Mouse (Mus musculus) naive thymus-derived CD4-positive, alpha-beta T cell, adult 2 months (primary cell): ENCODE data around the gene Ppil6.

ENCODE experiments used
- DNase-seq: peaks from one replicate; pipeline ENCODE4 v3.0.0-alpha.2; 2011; ENCODE audit warnings: low read depth

Ppil6 gene

DNA sequence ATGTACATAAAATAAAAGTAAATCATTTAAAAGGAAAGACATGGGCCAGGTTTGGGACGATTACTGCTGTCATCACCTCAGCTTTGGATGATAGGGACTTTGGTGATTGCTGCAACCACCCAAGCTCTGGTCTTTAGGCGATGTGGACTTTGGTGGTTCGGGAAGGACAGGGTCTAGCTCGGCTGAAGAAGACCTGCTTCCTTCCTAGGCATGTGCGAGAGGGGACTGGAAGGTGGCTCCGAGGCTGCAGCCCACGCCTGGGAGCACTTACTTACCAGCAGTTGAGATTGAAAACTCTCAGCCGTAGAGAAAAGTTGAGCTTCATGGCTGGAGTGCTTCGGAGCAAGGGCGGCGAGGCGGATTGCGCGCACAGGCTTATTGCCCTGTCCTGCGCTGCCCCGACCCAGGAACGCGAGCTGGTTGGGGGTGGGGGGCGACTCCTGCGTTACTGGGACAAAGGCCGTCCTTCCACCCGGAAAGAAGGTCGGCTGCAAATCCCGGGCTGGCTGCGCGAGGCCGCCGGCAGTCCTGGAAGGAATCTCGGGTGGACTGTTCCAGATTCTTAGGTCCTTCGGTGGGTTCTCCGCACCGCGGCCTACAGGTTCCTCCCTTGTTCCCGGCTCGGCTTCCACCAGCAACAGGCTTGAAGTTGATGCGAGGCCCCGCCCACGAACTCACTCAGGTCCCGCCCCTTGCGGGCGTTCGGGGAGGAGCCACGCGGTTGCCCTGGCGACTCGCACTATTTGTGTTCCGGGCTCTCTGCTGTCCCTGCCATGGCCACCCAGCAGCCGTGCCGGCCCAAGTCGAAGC is at the start of gene Ppil6, which contains the start of gene Smpd2:
TSS of gene Ppil6 (plus strand) at position 732 of the 810 bp plus-strand sequence.
TSS of gene Smpd2 (minus strand) at position 662 of the 810 bp plus-strand sequence.
- peak; percentile 95 for DNase-seq

GRCm38 (mm10) chr10:41448216-41448615 is 42.0 kb upstream of the Ppil6 start:
- DNase-seq: no peak

DNA sequence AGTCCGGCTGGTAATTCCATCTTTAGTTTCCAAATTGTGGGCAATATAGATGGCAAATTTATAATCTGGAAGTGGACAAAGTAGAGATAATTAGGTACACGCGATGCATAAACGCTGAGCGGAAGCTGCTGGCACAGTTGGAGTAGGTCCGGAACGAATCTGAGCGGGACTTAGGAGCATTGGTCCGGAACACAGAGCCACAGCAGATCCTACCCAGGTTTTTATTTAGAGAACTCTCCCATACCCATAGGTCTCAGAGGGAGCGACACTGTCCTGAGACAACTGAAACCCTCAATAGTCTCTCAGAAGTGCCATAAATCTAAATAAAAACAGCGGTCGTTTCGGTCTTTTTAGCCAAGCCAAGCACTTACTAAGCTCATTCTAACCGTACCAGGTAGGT is 40.6 kb upstream of the Ppil6 start:
- DNase-seq: no peak

DNA sequence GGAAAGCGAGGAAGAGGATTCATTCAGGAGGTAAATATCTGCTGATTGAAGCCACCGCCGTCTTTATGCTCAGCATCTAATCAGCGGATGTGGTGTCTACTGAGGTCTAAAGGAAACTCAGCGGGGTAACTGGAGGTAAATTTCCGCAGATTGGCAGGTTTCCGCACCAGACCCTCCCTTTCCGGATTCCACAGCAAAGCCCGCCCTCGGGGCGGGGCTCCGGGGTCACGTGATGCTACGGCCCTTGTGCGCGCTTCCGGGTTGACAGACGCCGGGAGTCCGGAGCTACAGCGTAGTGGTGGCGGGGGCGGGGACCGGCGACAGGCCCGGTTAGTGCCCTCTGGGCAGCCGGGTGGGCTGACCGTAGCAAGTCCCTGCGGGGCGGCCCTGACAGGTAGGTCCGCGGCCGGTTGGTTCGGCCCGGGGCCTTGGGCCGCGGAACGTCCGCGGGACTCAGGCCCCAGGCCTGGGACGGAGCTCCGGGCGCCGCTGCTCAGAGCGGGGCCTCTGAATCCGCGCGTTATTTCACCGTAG is 40.0 kb upstream of the Ppil6 start, which contains the start of gene Zbtb24:
TSS of gene Zbtb24 (plus strand) at position 247 of the 534 bp plus-strand sequence.
- DNase-seq: peak; percentile 99

DNA sequence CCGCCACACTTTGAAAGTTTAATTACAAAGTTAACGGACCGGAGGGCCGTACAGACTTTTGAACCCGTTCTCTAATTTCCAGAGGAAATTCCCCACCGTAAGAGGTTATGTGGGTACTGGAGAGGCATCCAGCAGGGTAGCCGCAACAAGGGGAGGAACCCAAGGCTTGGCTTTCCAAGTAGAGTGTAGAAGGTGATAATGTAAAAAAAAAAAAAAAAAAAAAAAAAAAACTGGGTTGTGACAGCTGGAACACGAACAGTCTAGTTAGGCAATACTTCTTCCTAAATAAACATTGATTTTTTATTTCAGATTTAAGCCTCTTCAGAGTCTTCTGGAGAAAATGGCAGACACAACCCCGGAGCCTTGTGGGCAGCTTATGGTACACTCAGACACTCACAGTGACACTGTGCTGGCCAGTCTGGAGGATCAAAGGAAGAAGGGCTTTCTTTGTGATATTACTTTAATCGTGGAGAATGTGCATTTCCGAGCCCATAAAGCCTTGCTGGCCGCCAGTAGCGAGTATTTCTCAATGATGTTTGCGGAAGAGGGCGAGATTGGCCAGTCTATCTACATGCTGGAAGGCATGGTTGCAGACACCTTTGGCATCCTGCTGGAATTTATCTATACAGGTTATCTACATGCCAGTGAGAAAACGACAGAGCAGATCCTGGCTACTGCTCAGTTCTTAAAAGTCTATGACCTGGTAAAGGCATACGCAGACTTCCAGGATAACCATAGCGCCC is 39.3 kb upstream of the Ppil6 start:
- DNase-seq: peak; percentile 18

- no peak for DNase-seq
These were observed 38.6 kb upstream of the Ppil6 start for GRCm38 (mm10) chr10:41451656-41452055.

DNA sequence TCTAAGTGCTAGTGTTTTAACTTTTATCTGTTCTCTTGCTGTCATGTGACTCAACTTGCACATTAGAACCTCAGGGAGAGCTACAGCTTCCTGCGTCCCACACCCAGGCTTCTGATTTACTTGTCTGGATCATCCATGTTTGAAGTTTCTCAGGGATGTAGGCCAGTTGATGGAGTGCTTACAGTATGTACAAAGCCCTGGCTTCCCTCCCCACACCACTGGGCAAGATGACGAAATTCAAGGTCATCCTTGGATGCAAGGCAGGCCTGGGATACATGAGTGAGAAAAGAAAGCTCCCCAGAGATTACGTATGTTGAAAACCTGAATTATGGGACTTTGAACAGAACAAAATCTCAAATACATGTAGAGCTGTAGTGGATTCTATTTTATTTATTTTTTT is 37.4 kb upstream of the Ppil6 start:
- DNase-seq: no peak

DNA sequence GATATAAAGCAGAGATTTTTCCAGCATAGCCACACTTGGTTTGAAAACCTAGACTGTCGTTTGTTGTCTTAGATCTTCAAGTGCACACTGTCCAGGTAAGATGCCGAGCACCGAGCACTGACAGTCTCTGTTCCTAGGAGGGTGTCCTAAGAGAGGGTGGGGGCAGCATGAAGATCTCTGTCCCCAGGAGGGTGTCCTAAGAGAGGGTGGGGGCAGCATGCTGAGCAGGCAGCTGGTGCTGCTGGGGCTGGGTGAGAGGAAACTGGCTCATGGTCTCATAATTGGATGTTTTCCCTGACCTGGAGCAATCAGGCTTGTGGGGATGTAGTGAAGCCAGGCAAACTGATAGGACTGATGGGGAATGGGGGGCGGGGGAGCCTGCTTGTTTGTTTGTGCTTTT is 30.2 kb upstream of the Ppil6 start:
- DNase-seq: no peak

GRCm38 (mm10) chr10:41460501-41460900 is 29.7 kb upstream of the Ppil6 start:
- no peak for DNase-seq

DNA sequence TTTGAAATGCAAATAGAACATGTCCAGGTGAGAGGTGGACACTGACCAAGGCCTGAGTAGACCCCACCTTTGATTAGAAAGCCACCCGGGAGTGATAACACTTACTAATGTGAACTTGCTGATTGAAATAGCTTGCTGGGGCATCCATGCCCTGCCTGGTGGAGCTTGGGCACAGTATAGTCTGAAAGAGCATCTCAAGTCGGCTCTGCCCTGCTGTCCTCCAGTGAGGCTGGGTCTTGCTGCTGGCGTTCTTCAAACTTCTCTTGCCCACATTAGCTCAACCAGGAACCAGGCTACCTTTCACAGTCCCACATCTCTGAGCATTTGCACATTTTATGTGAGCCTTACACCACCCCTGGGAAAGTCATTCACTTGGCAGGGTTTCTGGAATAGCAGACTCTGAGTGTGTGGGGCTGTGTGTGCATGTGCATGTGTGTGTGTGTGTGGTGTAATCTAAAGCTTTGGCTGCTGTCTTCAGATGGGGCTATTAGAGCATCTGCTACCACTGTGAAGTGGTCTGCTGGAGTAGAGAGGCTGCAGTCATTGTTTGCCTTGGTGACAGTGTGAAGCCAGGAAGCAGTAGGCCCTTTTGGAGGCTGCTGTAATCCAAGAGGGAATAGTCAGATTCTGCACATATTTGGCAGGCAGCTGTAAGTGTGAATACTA is 29.0 kb upstream of the Ppil6 start:
- no peak for DNase-seq

GRCm38 (mm10) chr10:41464401-41464955 is 25.8 kb upstream of the Ppil6 start:
- no peak for DNase-seq

DNA sequence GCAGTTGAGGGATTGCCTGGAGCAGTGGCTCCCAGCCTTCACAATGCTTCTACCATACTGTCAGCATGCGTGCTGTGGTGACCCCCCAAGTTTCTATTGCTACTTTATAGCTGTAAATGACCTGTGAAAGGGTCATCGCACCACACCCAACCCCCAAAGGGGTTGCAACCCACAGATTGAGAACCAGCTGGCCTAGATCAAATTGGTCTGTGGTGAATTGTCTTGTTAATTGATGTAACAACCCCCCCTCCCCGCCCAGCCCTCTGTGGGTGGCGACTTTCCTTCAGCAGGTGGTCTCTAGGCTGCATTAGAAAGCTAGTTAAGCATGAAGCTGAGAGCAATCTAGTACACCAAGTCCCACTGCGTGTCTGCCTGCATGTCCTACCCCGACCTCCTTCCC is 22.9 kb upstream of the Ppil6 start:
- DNase-seq: no peak

- peak; percentile 29 for DNase-seq
These were observed 19.5 kb upstream of the Ppil6 start for GRCm38 (mm10) chr10:41470693-41471092.

DNA sequence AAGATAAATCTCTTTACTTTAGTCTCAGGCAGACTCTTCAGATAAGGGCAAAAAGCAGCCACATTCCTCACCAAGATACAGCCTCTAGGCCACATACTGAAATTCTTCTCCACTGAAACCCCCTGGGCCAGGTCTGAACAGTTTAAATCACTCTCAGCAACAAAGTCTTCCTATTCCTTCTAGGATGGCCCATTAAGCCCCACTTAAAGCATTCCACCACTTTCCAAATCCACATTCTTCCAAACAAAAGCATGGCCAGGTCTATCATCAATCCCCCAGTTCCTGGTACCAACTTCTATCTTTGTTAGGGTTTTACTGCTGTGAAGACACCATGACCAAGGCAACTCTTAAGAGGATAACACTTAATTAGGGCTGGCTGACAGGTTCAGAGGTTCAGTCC is 17.7 kb upstream of the Ppil6 start:
- DNase-seq: no peak

DNA sequence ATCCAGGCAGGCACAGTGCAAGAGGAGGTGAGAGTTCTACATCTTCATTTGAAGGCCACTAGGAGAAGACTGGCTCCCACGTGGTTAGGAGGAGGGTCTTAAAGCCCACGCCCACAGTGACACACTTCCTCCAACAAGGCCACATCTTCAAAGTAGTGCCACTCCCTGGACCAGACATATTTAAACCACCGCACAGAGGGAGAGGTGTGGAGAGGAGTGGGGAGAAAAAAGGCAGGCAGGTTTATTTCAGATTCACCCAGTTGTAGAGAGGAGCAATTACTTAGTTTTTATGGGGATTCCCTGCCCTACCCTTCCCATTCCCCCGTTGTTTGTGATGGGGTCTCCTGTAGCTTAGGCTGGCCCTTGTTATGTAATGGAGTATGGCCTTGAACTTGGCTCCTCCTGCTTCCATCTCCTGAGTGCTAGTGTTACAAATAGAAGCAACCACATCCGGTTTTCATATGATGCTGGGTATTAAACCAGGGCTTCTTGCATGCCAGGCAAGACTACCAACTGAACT is 17.2 kb upstream of the Ppil6 start:
- peak; percentile 68 for DNase-seq

GRCm38 (mm10) chr10:41473782-41474468 is 16.3 kb upstream of the Ppil6 start:
- peak; percentile 74 for DNase-seq

GRCm38 (mm10) chr10:41474981-41475391 is 15.3 kb upstream of the Ppil6 start:
- DNase-seq: peak; percentile 23

DNA sequence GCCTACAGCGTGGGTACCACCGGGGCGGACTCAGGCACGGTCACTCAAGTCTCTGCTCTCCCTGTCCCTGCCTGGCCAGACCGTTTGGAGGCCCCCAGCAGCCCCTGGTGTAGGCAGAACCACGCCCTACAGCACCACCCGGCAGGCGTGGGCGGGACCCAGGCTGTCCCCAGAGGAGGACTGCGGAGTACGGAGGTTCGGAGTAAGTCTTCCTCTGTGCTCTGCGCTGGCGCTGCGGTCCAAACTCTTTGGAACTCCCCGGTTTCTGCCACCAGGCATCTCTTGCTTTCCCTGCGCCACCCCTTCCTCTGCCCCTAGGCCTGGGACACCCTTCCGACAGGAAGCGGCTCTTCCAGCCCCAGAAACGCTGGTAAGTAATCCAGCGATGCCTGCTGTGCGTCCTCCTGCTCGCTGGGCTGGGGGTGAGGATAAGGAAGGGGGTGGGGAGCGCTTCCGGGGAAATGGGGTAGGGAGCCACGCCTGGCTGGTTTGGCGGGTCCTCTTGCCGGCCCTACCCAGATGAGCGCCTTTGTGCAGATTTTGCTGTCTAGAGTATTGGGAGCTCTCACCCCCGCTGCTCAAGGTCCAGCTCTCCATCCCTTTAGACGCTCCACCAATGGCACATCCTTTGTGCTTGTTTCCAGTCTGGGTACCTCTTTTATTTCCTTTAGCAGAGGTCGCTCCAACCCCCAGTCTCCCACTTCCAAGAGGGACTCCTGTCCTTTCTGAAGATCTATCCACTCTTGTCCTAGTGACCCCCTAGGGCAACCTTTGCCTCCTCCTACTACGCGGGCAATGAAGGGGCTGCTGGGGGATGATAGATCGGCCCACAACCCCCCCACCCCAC is 13.8 kb upstream of the Ppil6 start, which contains the start of gene Mical1:
TSS of gene Mical1 (plus strand) at position 144 of the 847 bp plus-strand sequence.
- peak; percentile 75 for DNase-seq

DNA sequence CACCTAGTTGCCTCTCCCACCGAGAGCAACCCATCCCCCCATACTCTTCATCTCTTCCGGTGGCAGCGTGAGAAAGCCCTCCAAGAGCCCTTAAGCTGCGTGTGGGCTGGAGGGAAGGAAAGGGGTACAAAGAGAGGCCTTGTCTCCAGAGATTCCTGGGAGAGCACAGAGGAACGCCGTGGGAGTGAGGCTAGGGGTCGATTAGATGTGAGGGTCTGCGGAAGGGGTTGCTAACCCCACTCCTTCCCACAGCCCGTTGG is 13.3 kb upstream of the Ppil6 start:
- no peak for DNase-seq
